Mouse (Mus musculus) C2C12 (cell line): ENCODE measurements around the gene Otop1. TPM values are rescaled to one million over a fixed set of nuclear protein-coding genes. Genes with fewer than 3 reads are reported as not detected.
A peak's percentile ranks its signal among the peaks of the same experiment; 100 is the strongest.

ENCODE experiments used
- H3K27me3 ChIP-seq: one replicate; pipeline ENCODE4 v1.6.1; 2011; ENCODE audit not compliant: control insufficient read depth, insufficient read depth, insufficient read length
- H3K36me3 ChIP-seq: one replicate; pipeline ENCODE4 v1.6.1; 2011; ENCODE audit not compliant: control insufficient read depth, insufficient read depth
- H3K4me3 ChIP-seq: one replicate; pipeline ENCODE4 v1.5.1; 2011; ENCODE audit warnings: mild to moderate bottlenecking, control low read depth; ENCODE audit not compliant: poor library complexity, insufficient read depth, severe bottlenecking
- H3K79me2 ChIP-seq: one replicate; pipeline ENCODE4 v1.6.1; 2011; ENCODE audit not compliant: control insufficient read depth, insufficient read depth
- H3K79me3 ChIP-seq: one replicate; pipeline ENCODE4 v1.6.1; 2011; ENCODE audit warnings: low read depth, control low read depth
- H3ac ChIP-seq: one replicate; pipeline ENCODE3; 2011; ENCODE audit warnings: low read depth; ENCODE audit not compliant: control insufficient read depth, insufficient read length
- CEBPB ChIP-seq: IDR thresholded peaks from one replicate; pipeline ENCODE4 v1.6.1; 2011; ENCODE audit warnings: low read depth, mild to moderate bottlenecking, control low read depth, moderate library complexity
- CTCF ChIP-seq: IDR thresholded peaks from one replicate; pipeline ENCODE4 v1.5.1; 2011; ENCODE audit not compliant: control insufficient read depth, insufficient read depth, insufficient read length
- FOSL1 ChIP-seq: IDR thresholded peaks from one replicate; pipeline ENCODE4 v1.8.0; 2011; ENCODE audit warnings: mild to moderate bottlenecking, low read length; ENCODE audit not compliant: poor library complexity, insufficient read depth, severe bottlenecking
- MAX ChIP-seq: IDR thresholded peaks from one replicate; pipeline ENCODE4 v1.6.1; 2011; ENCODE audit warnings: mild to moderate bottlenecking, control low read depth
- MYOD1 ChIP-seq: IDR thresholded peaks from one replicate; pipeline ENCODE4 v1.6.1; 2011; ENCODE audit warnings: low read depth; ENCODE audit not compliant: control insufficient read depth, insufficient read length
- MYOG ChIP-seq: IDR thresholded peaks from one replicate; pipeline ENCODE4 v1.6.1; 2011; ENCODE audit not compliant: control insufficient read depth, insufficient read length; ENCODE audit errors: extremely low read depth
- USF1 ChIP-seq: IDR thresholded peaks from one replicate; pipeline ENCODE4 v1.6.1; 2011; ENCODE audit warnings: low read depth, mild to moderate bottlenecking, control low read depth, moderate library complexity
- polyA plus RNA-seq: library from polyadenylated mRNA; unstranded; fragments of >200 nt; fragmentation: generic; extraction: Trizol; gene quantifications from one replicate; pipeline ENCODE4 v1.2.1, GENCODE M21; 2012; ENCODE audit warnings: missing spikeins

The Otop1 gene
- polyA plus RNA-seq, 1 experiment, result 0.05 TPM

- Histone ChIP-seq H3K79me2 (no peaks in the 10 kb centered on the region), H3K4me3 (no peak overlapping the region), H3ac (no peak overlapping the region), H3K36me3 (no peaks in the 10 kb centered on the region), H3K27me3 (peaks cover 10% of the 10 kb centered on the region), H3K79me3 (no peaks in the 10 kb centered on the region)
- no peak for TF ChIP-seq CEBPB
- peak; percentile 58 for TF ChIP-seq FOSL1
- no peak for TF ChIP-seq MYOG
- no peak for TF ChIP-seq MYOD1
- no peak for TF ChIP-seq MAX
- TF ChIP-seq CTCF, result no peak
- peak; percentile 25 for TF ChIP-seq USF1
Measured at GRCm38 (mm10) chr5:38333381-38333780, 57.6 kb downstream of the Otop1 start.

- Histone ChIP-seq H3K79me2 (no peaks in the 10 kb centered on the region), H3K36me3 (no peaks in the 10 kb centered on the region), H3K27me3 (peaks cover 10% of the 10 kb centered on the region), H3K4me3 (no peak overlapping the region), H3ac (no peak overlapping the region), H3K79me3 (no peaks in the 10 kb centered on the region)
- no peak for TF ChIP-seq MAX
- no peak for TF ChIP-seq MYOG
- TF ChIP-seq USF1, result no peak
- no peak for TF ChIP-seq FOSL1
- TF ChIP-seq CTCF, result no peak
- TF ChIP-seq CEBPB, result no peak
- TF ChIP-seq MYOD1, result no peak
Measured at GRCm38 (mm10) chr5:38334582-38334981, 58.8 kb downstream of the Otop1 start.

GRCm38 (mm10) chr5:38343101-38343500 is 67.3 kb downstream of the Otop1 start:
- Histone ChIP-seq H3K79me2 (no peaks in the 10 kb centered on the region), H3K36me3 (no peaks in the 10 kb centered on the region), H3K79me3 (no peaks in the 10 kb centered on the region), H3K4me3 (no peak overlapping the region), H3ac (no peak overlapping the region), H3K27me3 (peaks cover 37% of the 10 kb centered on the region)
- TF ChIP-seq CTCF, result no peak
- TF ChIP-seq MYOD1, result no peak
- TF ChIP-seq MAX, result no peak
- no peak for TF ChIP-seq FOSL1
- no peak for TF ChIP-seq CEBPB
- TF ChIP-seq MYOG, result no peak
- no peak for TF ChIP-seq USF1

- peaks cover 54% of the 10 kb centered on the region for H3K27me3 ChIP-seq
- no peak overlapping the region for H3ac ChIP-seq
- no peak overlapping the region for H3K4me3 ChIP-seq
- no peaks in the 10 kb centered on the region for H3K79me3 ChIP-seq
- H3K36me3 ChIP-seq, result no peaks in the 10 kb centered on the region
- TF ChIP-seq CEBPB (no peak), MYOG (no peak), MAX (no peak), MYOD1 (no peak), USF1 (no peak), FOSL1 (no peak), CTCF (no peak)
- H3K79me2 ChIP-seq, result no peaks in the 10 kb centered on the region
Measured at GRCm38 (mm10) chr5:38346646-38347432, 71.1 kb downstream of the Otop1 start.

- Histone ChIP-seq H3K4me3 (no peak overlapping the region), H3K79me2 (no peaks in the 10 kb centered on the region), H3K27me3 (peaks cover 35% of the 10 kb centered on the region), H3K79me3 (no peaks in the 10 kb centered on the region), H3ac (no peak overlapping the region), H3K36me3 (no peaks in the 10 kb centered on the region)
- TF ChIP-seq CEBPB (no peak), MAX (no peak), FOSL1 (no peak), CTCF (no peak), MYOG (no peak), MYOD1 (no peak), USF1 (no peak)
Measured at GRCm38 (mm10) chr5:38350351-38350929, 74.7 kb downstream of the Otop1 start.

Other genes with a start within 250 kb of the Otop1 start
- 21.6 TPM for gene Stx18, start 237.2 kb upstream of the Otop1 start, polyA plus RNA-seq
- 39.7 TPM for gene Nsg1, start 116.1 kb upstream of the Otop1 start, polyA plus RNA-seq
- 4.7 TPM for gene Zbtb49, start 55.5 kb upstream of the Otop1 start, polyA plus RNA-seq
- 57.3 TPM for gene Lyar, start 55.5 kb upstream of the Otop1 start, polyA plus RNA-seq
- 38.3 TPM for gene Tmem128, start 15.8 kb upstream of the Otop1 start, polyA plus RNA-seq
- gene Drd5, start 43.4 kb downstream of the Otop1 start, polyA plus RNA-seq, result not detected
- gene Slc2a9, start 227.2 kb downstream of the Otop1 start, polyA plus RNA-seq, result 1.4 TPM